Mouse (Mus musculus) embryonic facial prominence, embryonic 14.5 days (tissue): Measurements from ENCODE around the gene Tm9sf2. TPM values are rescaled to one million over a fixed set of nuclear protein-coding genes. Genes with fewer than 3 reads are reported as not detected.

Experiments
- ATAC-seq: fragments of 200-750 bp; cut with Nextera tagmentation; 2 replicates; pipeline ENCODE4 v1.8.0; 2017; ENCODE audit warnings: low read depth, moderate number of reproducible peaks, moderate TSS enrichment
- DNase-seq: peaks from one replicate; pipeline ENCODE4 v3.0.0-alpha.2; 2015; ENCODE audit warnings: low spot score
- H3K27ac ChIP-seq: fragments of 300-500 bp; sonication (generic); replicated peaks from 2 replicates; pipeline ENCODE4 v1.5.1; 2014; ENCODE audit warnings: low read depth, mild to moderate bottlenecking, low read length, moderate library complexity
- H3K27me3 ChIP-seq: fragments of 300-500 bp; sonication (generic); replicated peaks from 2 replicates; pipeline ENCODE4 v1.6.1; 2014; ENCODE audit warnings: low read length; ENCODE audit not compliant: control insufficient read depth, insufficient read depth
- H3K36me3 ChIP-seq: fragments of 300-500 bp; sonication (generic); 2 replicates; pipeline ENCODE4 v1.6.1; 2014; ENCODE audit warnings: low read length, mixed read lengths; ENCODE audit not compliant: control insufficient read depth, insufficient read depth
- H3K4me1 ChIP-seq: fragments of 300-500 bp; sonication (generic); 2 replicates; pipeline ENCODE4 v1.6.1; 2014; ENCODE audit warnings: antibody characterized with exemption, low read length; ENCODE audit not compliant: control insufficient read depth, insufficient read depth
- H3K4me2 ChIP-seq: fragments of 300-500 bp; sonication (generic); 2 replicates; pipeline ENCODE4 v1.6.1; 2014; ENCODE audit warnings: low read depth, mild to moderate bottlenecking, low read length, moderate library complexity, mixed read lengths
- H3K4me3 ChIP-seq: fragments of 300-500 bp; sonication (generic); 2 replicates; pipeline ENCODE4 v1.5.1; 2014; ENCODE audit warnings: low read depth, mild to moderate bottlenecking, low read length
- H3K9ac ChIP-seq: fragments of 300-500 bp; sonication (generic); 2 replicates; pipeline ENCODE4 v1.6.1; 2014; ENCODE audit warnings: low read depth, mild to moderate bottlenecking, low read length, moderate library complexity, mixed read lengths
- H3K9me3 ChIP-seq: fragments of 300-500 bp; sonication (generic); 2 replicates; pipeline ENCODE4 v1.6.1; 2016; ENCODE audit warnings: low read length; ENCODE audit not compliant: control insufficient read depth
- WGBS: fragments of 180-500 bp; shearing (Covaris S2); extraction: QIAGEN DNeasy Blood & Tissue Kit; methylation state at CpG from one replicate; pipeline ENCODE4 v1.1.7; 2014; 5-methylcytosine and 5-hydroxymethylcytosine counted together
- polyA plus RNA-seq: library from polyadenylated mRNA; unstranded; fragments of >200 nt; fragmentation: Nextera tagmentation; extraction: Ambion mirVana; gene quantifications from 2 replicates; pipeline ENCODE4 v1.2.1, GENCODE M21; 2014

The Tm9sf2 gene
- polyA plus RNA-seq, 1 experiment from 2014 or later, result 159 TPM

DNA sequence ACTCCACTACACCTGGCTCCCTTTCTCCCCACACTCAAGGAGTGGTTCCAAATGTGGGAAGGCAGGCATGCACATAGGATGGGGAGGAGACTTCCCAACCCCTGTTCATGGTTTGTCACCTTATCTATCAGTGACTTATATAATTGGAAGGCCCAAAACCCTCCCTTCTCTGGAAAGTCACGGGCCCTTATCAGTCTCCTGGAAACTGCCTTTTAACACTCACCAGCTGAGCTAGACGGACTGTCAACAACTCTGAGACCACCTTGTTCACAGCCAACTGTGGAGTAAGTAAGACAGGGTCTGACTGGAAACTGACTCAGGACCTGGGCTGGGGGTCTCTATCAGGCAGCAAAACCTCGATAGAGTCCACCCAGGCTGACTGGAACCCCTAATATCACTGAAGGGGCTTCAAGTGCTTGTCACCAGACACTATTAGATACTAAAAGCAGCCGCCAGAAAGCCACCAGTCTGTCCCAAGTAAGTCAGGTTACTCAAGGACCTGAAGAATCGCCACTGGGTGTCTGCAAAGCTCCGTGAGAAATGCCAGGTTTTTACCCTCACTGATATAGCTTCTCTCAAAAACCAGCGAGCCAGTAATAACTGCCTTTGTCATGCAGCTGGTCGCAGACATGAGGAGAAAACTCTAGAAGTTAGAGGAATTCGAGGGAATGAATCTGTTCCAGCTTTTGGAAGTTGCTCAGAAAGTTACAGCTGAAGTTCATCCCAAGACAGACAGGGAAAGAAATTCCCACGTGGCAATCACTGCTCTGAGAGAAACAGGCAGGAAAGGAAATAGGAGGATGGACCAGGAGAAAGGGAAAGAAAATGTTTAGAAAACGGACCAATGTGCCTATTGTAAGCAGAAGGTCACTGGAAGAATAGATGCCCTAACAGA lies 37.8 kb upstream of the Tm9sf2 start:
- Histone ChIP-seq H3K4me1 (no peaks in the 10 kb centered on the region), H3K9me3 (no peaks in the 10 kb centered on the region), H3K36me3 (no peaks in the 10 kb centered on the region), H3K9ac (no peak overlapping the region), H3K4me2 (no peak overlapping the region), H3K4me3 (no peak overlapping the region), H3K27me3 (no peaks in the 10 kb centered on the region), H3K27ac (no peak overlapping the region)
- peak; percentile 17 for DNase-seq
- ATAC-seq, result no peak
- 55% methylated on average over 11 of the region's 11 CpGs for WGBS

DNA sequence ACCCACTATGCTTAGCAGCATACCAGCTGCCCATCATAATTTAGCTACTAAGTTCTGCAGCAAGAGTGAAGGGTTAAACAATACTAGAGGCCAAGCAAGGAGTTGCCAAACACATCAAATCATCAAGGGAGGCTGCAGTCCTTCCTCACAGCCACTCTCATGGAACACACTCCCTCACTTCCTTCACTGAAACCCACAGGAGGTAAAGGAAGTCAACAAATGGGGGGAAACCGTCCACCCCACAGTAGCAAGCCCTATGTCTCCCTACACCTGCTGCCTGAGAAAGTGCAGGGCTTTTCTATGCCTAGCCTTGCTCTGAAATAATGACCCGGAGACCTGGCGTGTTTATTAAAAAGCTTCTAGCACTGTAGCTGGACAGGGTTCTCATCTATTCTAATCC lies 36.9 kb upstream of the Tm9sf2 start:
- H3K27ac ChIP-seq, result no peak overlapping the region
- no peaks in the 10 kb centered on the region for H3K27me3 ChIP-seq
- no peaks in the 10 kb centered on the region for H3K9me3 ChIP-seq
- H3K4me1 ChIP-seq, result no peaks in the 10 kb centered on the region
- no peak for ATAC-seq
- no peak overlapping the region for H3K4me2 ChIP-seq
- DNase-seq, result no peak
- H3K9ac ChIP-seq, result no peak overlapping the region
- H3K4me3 ChIP-seq, result no peak overlapping the region
- no peaks in the 10 kb centered on the region for H3K36me3 ChIP-seq
- WGBS, result 97% methylated on average over 3 of the region's 3 CpGs

DNA sequence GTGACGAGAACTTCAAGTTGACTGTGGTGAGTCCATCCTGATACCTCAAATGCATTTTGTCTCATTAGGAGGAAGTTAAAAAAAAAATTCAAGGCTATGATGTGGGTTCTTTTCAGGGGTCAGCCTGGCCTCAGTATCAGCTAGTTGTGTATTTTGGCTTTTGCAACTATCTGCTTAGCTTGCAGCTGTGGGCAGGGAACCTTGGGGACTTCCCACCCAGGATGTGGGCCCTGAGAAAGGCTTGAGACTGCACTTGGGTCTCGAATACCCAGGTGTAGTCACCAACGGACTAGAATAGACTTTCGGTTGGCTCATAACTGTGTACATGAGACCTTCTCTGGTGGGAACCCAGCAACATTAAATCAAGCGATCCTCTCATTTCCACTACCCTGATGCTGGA lies 33.4 kb upstream of the Tm9sf2 start:
- no peak overlapping the region for H3K9ac ChIP-seq
- ATAC-seq (no peak), DNase-seq (no peak)
- no peaks in the 10 kb centered on the region for H3K9me3 ChIP-seq
- no peak overlapping the region for H3K4me3 ChIP-seq
- H3K4me2 ChIP-seq, result no peak overlapping the region
- 84% methylated on average over 5 of the region's 5 CpGs for WGBS
- H3K27me3 ChIP-seq, result no peaks in the 10 kb centered on the region
- H3K27ac ChIP-seq, result no peak overlapping the region
- H3K36me3 ChIP-seq, result no peaks in the 10 kb centered on the region
- no peaks in the 10 kb centered on the region for H3K4me1 ChIP-seq

DNA sequence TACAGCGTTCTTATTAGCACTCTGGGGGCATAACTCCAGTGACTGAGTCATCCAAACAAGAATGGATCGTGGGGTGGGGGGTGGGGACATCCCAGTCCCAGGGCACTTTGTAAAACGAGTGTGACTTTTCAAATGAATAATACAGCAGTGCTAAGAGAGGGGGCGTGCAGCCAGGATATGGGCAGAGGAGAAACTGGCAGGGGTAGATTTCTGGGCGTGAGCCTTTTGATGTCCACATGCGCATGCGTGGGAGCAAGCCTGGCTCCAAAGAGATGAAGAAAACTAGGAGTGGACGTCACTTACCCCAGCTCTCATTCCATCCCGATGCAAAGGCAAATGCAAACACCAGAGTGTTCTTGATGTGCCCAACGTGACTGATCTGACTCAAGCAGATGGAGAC lies 32.5 kb upstream of the Tm9sf2 start:
- Histone ChIP-seq H3K4me3 (no peak overlapping the region), H3K27me3 (no peaks in the 10 kb centered on the region), H3K27ac (no peak overlapping the region), H3K9me3 (no peaks in the 10 kb centered on the region), H3K9ac (no peak overlapping the region), H3K4me1 (no peaks in the 10 kb centered on the region), H3K36me3 (no peaks in the 10 kb centered on the region), H3K4me2 (no peak overlapping the region)
- ATAC-seq (no peak), DNase-seq (no peak)
- 80% methylated on average over 10 of the region's 10 CpGs for WGBS

- ATAC-seq (no peak), DNase-seq (no peak)
- H3K4me3 ChIP-seq, result no peak overlapping the region
- no peak overlapping the region for H3K4me2 ChIP-seq
- H3K9ac ChIP-seq, result no peak overlapping the region
- no peaks in the 10 kb centered on the region for H3K4me1 ChIP-seq
- H3K27me3 ChIP-seq, result no peaks in the 10 kb centered on the region
- no peak overlapping the region for H3K27ac ChIP-seq
- H3K36me3 ChIP-seq, result no peaks in the 10 kb centered on the region
- WGBS, result 82% methylated on average over 21 of the region's 21 CpGs
- no peaks in the 10 kb centered on the region for H3K9me3 ChIP-seq
These were observed 31.2 kb upstream of the Tm9sf2 start for GRCm38 (mm10) chr14:122075485-122076200.

GRCm38 (mm10) chr14:122077017-122077416 lies 29.8 kb upstream of the Tm9sf2 start:
- DNase-seq (no peak), ATAC-seq (no peak)
- no peak overlapping the region for H3K9ac ChIP-seq
- no peaks in the 10 kb centered on the region for H3K4me1 ChIP-seq
- no peaks in the 10 kb centered on the region for H3K9me3 ChIP-seq
- H3K36me3 ChIP-seq, result no peaks in the 10 kb centered on the region
- no peaks in the 10 kb centered on the region for H3K27me3 ChIP-seq
- no peak overlapping the region for H3K27ac ChIP-seq
- H3K4me3 ChIP-seq, result no peak overlapping the region
- H3K4me2 ChIP-seq, result no peak overlapping the region
- WGBS, result 76% methylated on average over 3 of the region's 3 CpGs

- Histone ChIP-seq H3K27ac (no peak overlapping the region), H3K27me3 (no peaks in the 10 kb centered on the region), H3K4me3 (no peak overlapping the region), H3K4me2 (no peak overlapping the region), H3K9ac (no peak overlapping the region), H3K9me3 (no peaks in the 10 kb centered on the region), H3K4me1 (no peaks in the 10 kb centered on the region), H3K36me3 (no peaks in the 10 kb centered on the region)
- DNase-seq, result no peak
- ATAC-seq, result no peak
- WGBS, result 47% methylated on average over 6 of the region's 6 CpGs
These were observed 27.4 kb upstream of the Tm9sf2 start for GRCm38 (mm10) chr14:122079428-122079827.

- ATAC-seq, result no peak
- no peaks in the 10 kb centered on the region for H3K27me3 ChIP-seq
- no peaks in the 10 kb centered on the region for H3K9me3 ChIP-seq
- no peak overlapping the region for H3K9ac ChIP-seq
- no peak overlapping the region for H3K4me2 ChIP-seq
- no peaks in the 10 kb centered on the region for H3K36me3 ChIP-seq
- H3K4me3 ChIP-seq, result no peak overlapping the region
- no peak overlapping the region for H3K27ac ChIP-seq
- 79% methylated on average over 5 of the region's 5 CpGs for WGBS
- H3K4me1 ChIP-seq, result no peaks in the 10 kb centered on the region
- DNase-seq, result no peak
These were observed 26.9 kb upstream of the Tm9sf2 start for GRCm38 (mm10) chr14:122079921-122080320.
